Mouse (Mus musculus) liver, embryonic 14.5 days (tissue): ENCODE measurements around the gene Trio. TPM values are rescaled to one million over a fixed set of nuclear protein-coding genes. Genes with fewer than 3 reads are reported as not detected.
A peak's percentile ranks its signal among the peaks of the same experiment; 100 is the strongest.

Source experiments
- ATAC-seq: fragments of 200-750 bp; cut with Nextera tagmentation; 2 replicates; pipeline ENCODE4 v1.8.0; 2017; ENCODE audit warnings: moderate number of reproducible peaks, mild to moderate bottlenecking, moderate library complexity; ENCODE audit not compliant: insufficient read depth
- DNase-seq, 3 experiments: peaks; one replicate each; pipeline ENCODE4 v3.0.0-alpha.2; 2012 to 2013; ENCODE audit warnings: low read depth in 3 of 3, low spot score in 3 of 3
- H3K27ac ChIP-seq: fragments of 300-500 bp; sonication (generic); 2 replicates; pipeline ENCODE4 v1.5.1; 2014; ENCODE audit warnings: moderate library complexity, mild to moderate bottlenecking, control low read depth, inconsistent platforms
- H3K27me3 ChIP-seq: fragments of 300-500 bp; sonication (generic); 2 replicates; pipeline ENCODE4 v1.6.1; 2014; ENCODE audit warnings: mild to moderate bottlenecking, low read length, moderate library complexity; ENCODE audit not compliant: control insufficient read depth, insufficient read depth
- H3K36me3 ChIP-seq: fragments of 300-500 bp; sonication (generic); replicated peaks from 2 replicates; pipeline ENCODE4 v1.6.1; 2014; ENCODE audit warnings: low read depth; ENCODE audit not compliant: control insufficient read depth, insufficient read depth
- H3K4me1 ChIP-seq, 2 experiments: fragments of 200-500 bp in 1 of 2; fragments of 300-500 bp in 1 of 2; sonication (generic) in 1 of 2; replicated peaks; 2 replicates each; pipeline ENCODE4 v1.6.1; 2012 to 2014; ENCODE audit warnings: antibody characterized with exemption in 1 of 2, inconsistent platforms in 1 of 2, low read length in 1 of 2; ENCODE audit not compliant: control insufficient read depth in 2 of 2, insufficient read depth in 2 of 2
- H3K4me2 ChIP-seq: fragments of 300-500 bp; sonication (generic); 2 replicates; pipeline ENCODE4 v1.6.1; 2014; ENCODE audit warnings: low read depth, mild to moderate bottlenecking, control low read depth, moderate library complexity
- H3K4me3 ChIP-seq, 2 experiments: fragments of 200-500 bp in 1 of 2; fragments of 300-500 bp in 1 of 2; sonication (generic) in 1 of 2; 2 replicates each; pipeline ENCODE4 v1.5.1; 2012 to 2014; ENCODE audit warnings: low read depth in 2 of 2, low read length in 2 of 2, mild to moderate bottlenecking in 2 of 2, control low read depth in 1 of 2, inconsistent platforms in 1 of 2, moderate library complexity in 1 of 2; ENCODE audit not compliant: insufficient read depth in 1 of 2
- H3K9ac ChIP-seq: fragments of 300-500 bp; sonication (generic); replicated peaks from 2 replicates; pipeline ENCODE4 v1.6.1; 2014; ENCODE audit warnings: mild to moderate bottlenecking, control low read depth, moderate library complexity
- H3K9me3 ChIP-seq: fragments of 300-500 bp; sonication (generic); 2 replicates; pipeline ENCODE4 v1.6.1; 2016; ENCODE audit warnings: low read length, mixed read lengths; ENCODE audit not compliant: control insufficient read depth
- CTCF ChIP-seq: IDR thresholded peaks from 2 replicates; pipeline ENCODE4 v1.5.1; 2016; ENCODE audit warnings: antibody characterized with exemption, low read depth, control low read depth
- EP300 ChIP-seq: IDR thresholded peaks from 2 replicates; pipeline ENCODE4 v1.6.1; 2016; ENCODE audit warnings: antibody characterized with exemption, low read depth
- WGBS: fragments of 180-500 bp; shearing (Covaris S2); extraction: QIAGEN DNeasy Blood & Tissue Kit; methylation state at CpG from one replicate; pipeline ENCODE4 v1.1.7; 2014; ENCODE audit not compliant: insufficient replicate concordance; 5-methylcytosine and 5-hydroxymethylcytosine counted together
- polyA plus RNA-seq, 2 experiments: library from polyadenylated mRNA; depleted of rRNA in 1 of 2; stranded (reverse) in 1 of 2; unstranded in 1 of 2; fragments of >200 nt; fragmentation: Nextera tagmentation in 1 of 2; extraction: Ambion mirVana in 1 of 2; gene quantifications; 2 replicates each; pipeline versions ENCODE4 v1.2.1 to v1.2.3; 2012 to 2014

Gene Trio
- polyA plus RNA-seq, 2 experiments, result 2.6 to 6.0 TPM

DNA sequence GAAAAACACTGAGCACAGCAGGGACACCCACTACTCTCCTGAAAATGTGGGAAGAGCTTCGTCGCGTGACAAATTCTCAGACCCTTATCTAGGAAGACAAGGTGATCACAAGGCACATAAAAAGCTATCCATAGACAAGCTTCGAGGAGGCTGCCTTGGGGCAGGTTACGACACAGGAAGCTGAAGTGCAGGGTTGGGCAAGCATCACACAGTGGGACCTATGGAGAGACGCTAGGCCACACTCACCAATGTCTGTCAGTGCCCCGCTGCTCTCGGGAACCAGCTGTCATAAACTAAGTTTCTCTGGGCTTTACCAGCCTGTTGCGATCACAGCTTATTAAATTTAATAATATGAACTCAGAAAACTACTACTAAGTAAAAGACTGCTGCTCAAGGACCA is 149.9 kb downstream of the Trio start:
- Histone ChIP-seq H3K9ac (no peak overlapping the region), H3K36me3 (no peaks in the 10 kb centered on the region), H3K4me1 (peaks cover 2 to 16% of the 10 kb centered on the region in 2 experiments; a peak in 3 of 4 replicates), H3K9me3 (no peaks in the 10 kb centered on the region), H3K27me3 (no peaks in the 10 kb centered on the region), H3K27ac (no peak overlapping the region), H3K4me3 (no peak overlapping the region), H3K4me2 (no peak overlapping the region)
- 57% methylated on average over 9 of the region's 9 CpGs for WGBS
- ATAC-seq, result no peak
- no peak for TF ChIP-seq CTCF
- no peak for TF ChIP-seq EP300
- no peak for DNase-seq

DNA sequence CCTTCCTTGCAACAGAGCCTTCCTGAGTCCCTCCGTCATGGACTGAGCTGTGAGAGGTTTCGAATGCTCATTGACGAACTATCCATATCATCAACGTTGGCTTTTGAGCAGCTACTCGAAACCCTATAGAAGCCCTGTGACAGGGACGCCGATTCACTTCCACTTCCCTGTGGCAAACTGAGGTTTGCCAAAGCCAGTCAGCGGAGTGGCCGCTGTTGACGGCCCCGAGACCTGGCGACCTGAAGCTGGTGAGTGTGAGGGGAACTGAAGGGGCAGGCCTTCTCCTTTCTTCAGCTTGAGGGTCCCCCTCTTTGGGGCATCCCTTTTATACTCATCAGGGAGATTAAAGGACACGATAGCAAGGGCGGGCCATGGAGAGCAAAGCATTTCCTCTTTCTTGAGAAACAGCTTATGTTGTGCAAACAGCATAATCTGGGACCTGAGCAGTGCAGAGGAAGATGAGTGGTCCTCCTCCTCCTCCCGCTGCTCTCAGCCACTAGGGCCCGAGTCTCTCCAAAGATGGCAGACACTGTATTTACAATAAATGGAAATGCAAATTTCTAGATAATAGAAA is 151.8 kb downstream of the Trio start:
- H3K27me3 ChIP-seq, result no peaks in the 10 kb centered on the region
- 49% methylated on average over 16 of the region's 16 CpGs for WGBS
- ATAC-seq (no peak), DNase-seq (no peak)
- no peak overlapping the region for H3K4me2 ChIP-seq
- H3K36me3 ChIP-seq, result no peaks in the 10 kb centered on the region
- no peak overlapping the region for H3K9ac ChIP-seq
- H3K4me1 ChIP-seq, result peaks cover 2 to 17% of the 10 kb centered on the region in 2 experiments; a peak in 3 of 4 replicates
- no peak overlapping the region for H3K27ac ChIP-seq
- no peak for TF ChIP-seq CTCF
- no peak for TF ChIP-seq EP300
- H3K4me3 ChIP-seq, result no peak overlapping the region
- no peaks in the 10 kb centered on the region for H3K9me3 ChIP-seq

DNA sequence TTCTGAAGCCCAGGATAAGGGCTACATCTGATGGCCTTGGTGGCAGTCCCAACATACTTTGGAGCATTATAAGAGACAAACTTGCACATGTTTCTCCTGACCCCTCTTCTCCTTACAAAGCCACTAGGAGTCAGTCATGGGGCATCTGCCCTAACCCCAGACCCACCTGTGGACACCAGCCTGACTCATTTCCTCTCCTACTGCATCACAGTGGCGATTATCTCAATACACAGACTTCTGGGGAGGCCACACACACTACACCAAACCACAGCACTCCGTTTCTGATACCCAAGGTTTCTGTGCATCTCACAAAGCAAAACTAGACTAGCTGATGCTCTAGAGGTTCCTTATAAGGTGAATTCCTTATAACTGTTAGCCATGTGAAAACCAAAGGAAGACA is 153.4 kb downstream of the Trio start:
- DNase-seq (peak in 1 of 3 experiments; percentile 25), ATAC-seq (peak; percentile 71)
- H3K4me3 ChIP-seq, result no peak overlapping the region
- no peaks in the 10 kb centered on the region for H3K27me3 ChIP-seq
- H3K9me3 ChIP-seq, result no peaks in the 10 kb centered on the region
- TF ChIP-seq EP300, result peak; percentile 62
- no peak for TF ChIP-seq CTCF
- WGBS, result 14% methylated on average over 2 of the region's 2 CpGs
- H3K9ac ChIP-seq, result no peak overlapping the region; the same call in 1 of the 2 replicates
- H3K4me1 ChIP-seq, result peaks cover 2 to 17% of the 10 kb centered on the region in 2 experiments; a peak in 3 of 4 replicates
- H3K36me3 ChIP-seq, result no peaks in the 10 kb centered on the region
- H3K4me2 ChIP-seq, result peak overlapping the region; percentile 65
- H3K27ac ChIP-seq, result no peak overlapping the region

DNA sequence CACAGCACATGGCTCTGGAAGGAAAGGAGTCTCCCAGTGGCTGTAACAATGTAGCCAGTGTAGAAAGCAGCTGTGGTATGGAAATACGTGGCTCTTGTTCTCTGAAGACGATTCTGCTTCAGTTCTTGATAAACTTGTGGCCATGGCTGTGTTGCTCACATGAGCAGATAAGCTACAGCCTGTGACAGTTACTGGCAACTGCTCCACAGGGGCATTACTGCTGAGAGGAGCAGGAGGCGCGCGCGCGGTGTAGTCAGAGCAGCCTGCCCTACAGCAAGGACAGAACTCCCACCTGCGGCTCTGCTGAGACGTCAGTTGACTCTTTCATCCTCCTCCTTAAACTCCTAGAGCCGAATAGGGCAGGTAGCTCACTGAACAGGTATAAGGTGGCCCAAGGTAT is 153.9 kb downstream of the Trio start:
- H3K9me3 ChIP-seq, result no peaks in the 10 kb centered on the region
- H3K9ac ChIP-seq, result peak overlapping the region; percentile 34; the same call in 1 of the 2 replicates
- DNase-seq (peak; percentile 35 to 41 (median 39)), ATAC-seq (peak; percentile 94)
- peak overlapping the region; percentile 47; the same call in 1 of the 2 replicates for H3K27ac ChIP-seq
- peak overlapping the region; percentile 65 for H3K4me2 ChIP-seq
- H3K4me1 ChIP-seq, result peaks cover 2 to 17% of the 10 kb centered on the region in 2 experiments; a peak in 3 of 4 replicates
- H3K36me3 ChIP-seq, result no peaks in the 10 kb centered on the region
- H3K27me3 ChIP-seq, result no peaks in the 10 kb centered on the region
- no peak for TF ChIP-seq CTCF
- TF ChIP-seq EP300, result peak; percentile 81
- 11% methylated on average over 10 of the region's 10 CpGs for WGBS
- H3K4me3 ChIP-seq, result peak overlapping the region; percentile 15 to 19

DNA sequence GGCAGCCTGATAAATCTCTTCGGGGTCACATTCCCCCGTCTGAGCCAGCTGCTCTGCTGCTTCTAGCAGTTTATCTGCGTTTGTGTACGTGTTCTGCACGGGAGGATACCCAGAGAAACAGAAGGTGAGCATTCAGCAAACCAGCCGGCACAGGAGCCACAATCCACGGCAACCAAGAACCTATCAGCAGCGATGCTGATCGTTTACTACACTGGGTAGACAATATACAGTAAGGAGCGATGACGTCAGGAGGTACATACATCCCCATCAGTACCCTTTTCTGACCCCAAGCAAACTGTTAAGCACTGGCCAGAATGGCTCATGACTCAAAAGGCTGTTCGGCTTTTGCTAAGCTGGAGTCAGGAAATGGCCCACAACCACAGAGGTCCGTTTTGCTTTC is 154.4 kb downstream of the Trio start:
- 21% methylated on average over 13 of the region's 13 CpGs for WGBS
- Histone ChIP-seq H3K27me3 (no peaks in the 10 kb centered on the region), H3K4me2 (peak overlapping the region; percentile 65), H3K4me1 (peaks cover 2 to 17% of the 10 kb centered on the region in 2 experiments; a peak in 3 of 4 replicates), H3K36me3 (no peaks in the 10 kb centered on the region), H3K9ac (peak overlapping the region; percentile 34; the same call in 1 of the 2 replicates), H3K27ac (peak overlapping the region; percentile 47; the same call in 1 of the 2 replicates), H3K4me3 (peak overlapping the region; percentile 15 to 19), H3K9me3 (no peaks in the 10 kb centered on the region)
- ATAC-seq (peak; percentile 64), DNase-seq (no peak)
- TF ChIP-seq CTCF (no peak), EP300 (no peak)
